Mouse (Mus musculus): ENCODE data around the gene Nat8f1. TPM values are rescaled to one million over a fixed set of nuclear protein-coding genes. Genes with fewer than 3 reads are reported as not detected.
"Not testable (repeated sequence)": the region's sequence is repeated elsewhere in the genome, so short reads cannot be mapped to it uniquely, and the experiment has no call there.

Gene Nat8f1
- polyA plus RNA-seq, 1 experiment from 2014 or later: 14.0 TPM

DNA sequence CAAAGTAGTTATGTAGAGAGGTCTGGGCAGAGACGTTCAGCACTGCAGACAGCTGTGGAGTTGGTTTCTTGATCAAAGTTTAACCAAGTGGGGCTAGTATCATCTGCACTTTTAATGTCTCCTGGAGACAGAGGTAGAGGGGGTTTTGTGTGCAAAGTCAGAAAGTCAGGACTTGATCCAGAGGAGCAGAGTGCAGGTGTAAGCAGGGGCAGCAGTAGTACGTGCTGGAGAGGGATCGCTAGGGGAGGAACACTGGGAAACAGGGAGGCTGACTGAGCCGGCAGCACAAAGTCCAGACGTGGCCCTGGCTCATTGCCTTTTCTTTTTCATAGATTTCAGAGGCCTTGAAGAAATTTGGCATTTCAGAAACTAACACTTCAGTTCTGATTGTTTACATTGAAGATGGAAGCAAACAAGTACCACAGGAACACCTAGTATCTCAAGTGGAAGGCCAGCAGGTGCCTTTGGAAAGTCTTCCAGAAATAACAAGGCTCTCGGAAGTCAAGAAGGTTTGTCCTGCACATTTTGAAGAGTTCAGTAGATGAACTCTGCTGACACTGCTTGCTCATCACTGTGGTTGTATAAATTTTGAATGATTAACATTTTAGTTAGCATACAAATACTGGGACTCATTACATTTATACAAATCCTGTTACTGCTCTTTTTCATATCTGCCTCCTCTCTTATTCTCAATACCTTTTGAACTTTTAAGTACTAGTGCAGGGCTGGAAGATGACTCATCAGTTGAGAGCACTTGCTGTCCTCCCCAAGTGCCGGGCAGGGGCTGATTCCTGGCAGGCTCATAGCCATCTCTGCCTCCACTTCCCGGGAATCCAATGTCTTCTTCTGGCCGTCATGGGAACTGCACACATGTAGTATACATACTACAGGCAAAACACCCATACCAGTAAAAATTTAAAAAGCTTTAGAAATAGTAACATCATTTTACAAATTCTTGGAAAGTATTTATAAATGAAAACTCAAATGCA lies 12.3 kb upstream of the Nat8f1 start:
- no peaks in the 10 kb centered on the region for H3K27me3 ChIP-seq
- no peak for ATAC-seq

GRCm38 (mm10) chr6:85926709-85927108 lies 11.2 kb upstream of the Nat8f1 start:
- Histone ChIP-seq H3K36me3 (peaks cover 87% of the 10 kb centered on the region), H3K9ac (replicated peaks) (no peak overlapping the region), H3K27ac (no peak overlapping the region), H3K27me3 (no peaks in the 10 kb centered on the region), H3K4me2 (replicated peaks) (no peak overlapping the region), H3K9me3 (no peaks in the 10 kb centered on the region), H3K4me3 (replicated peaks) (no peak overlapping the region), H3K4me1 (replicated peaks) (no peaks in the 10 kb centered on the region)
- WGBS: 93% methylated on average over 1 of the region's 1 CpGs
- ATAC-seq: no peak

More for the DNA sequence above, 12.3 kb upstream of the Nat8f1 start:
- no peaks in the 10 kb centered on the region for H3K4me1 ChIP-seq (replicated peaks)
- WGBS: 93% methylated on average over 9 of the region's 9 CpGs
- H3K9ac ChIP-seq (replicated peaks): no peak overlapping the region
- H3K27ac ChIP-seq: no peak overlapping the region
- H3K4me3 ChIP-seq (replicated peaks): no peak overlapping the region
- peaks cover 78% of the 10 kb centered on the region for H3K36me3 ChIP-seq
- H3K4me2 ChIP-seq (replicated peaks): no peak overlapping the region
- no peaks in the 10 kb centered on the region for H3K9me3 ChIP-seq

DNA sequence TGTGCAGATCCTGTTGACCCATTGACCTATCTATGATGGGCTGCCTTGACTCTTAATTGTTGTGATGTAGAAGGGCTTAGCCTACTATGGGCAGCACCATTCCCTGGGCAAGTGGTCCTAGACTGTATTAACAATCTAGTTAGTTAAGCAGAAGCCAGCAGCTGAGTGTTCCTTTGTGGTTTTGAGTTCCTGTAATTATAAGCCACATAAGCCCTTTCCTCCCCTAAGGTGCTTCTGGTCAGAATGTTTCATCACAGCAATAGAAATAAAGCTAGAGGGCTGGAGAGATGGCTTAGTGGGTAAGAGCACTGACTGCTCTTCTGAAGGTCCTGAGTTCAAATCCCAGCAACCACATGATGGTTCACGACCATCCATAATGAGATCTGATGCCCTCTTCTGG lies 8.2 kb upstream of the Nat8f1 start:
- H3K4me1 ChIP-seq (replicated peaks): no peaks in the 10 kb centered on the region
- 97% methylated on average over 1 of the region's 1 CpGs for WGBS

GRCm38 (mm10) chr6:85919401-85919800 lies 3.9 kb upstream of the Nat8f1 start:
- 98% methylated on average over 4 of the region's 4 CpGs for WGBS
- Histone ChIP-seq H3K27ac (no peak overlapping the region), H3K36me3 (peaks cover 26% of the 10 kb centered on the region), H3K4me2 (replicated peaks) (no peak overlapping the region), H3K9me3 (no peaks in the 10 kb centered on the region), H3K4me3 (replicated peaks) (no peak overlapping the region), H3K27me3 (no peaks in the 10 kb centered on the region), H3K9ac (replicated peaks) (no peak overlapping the region), H3K4me1 (replicated peaks) (peaks cover 13% of the 10 kb centered on the region)
- ATAC-seq: no peak

More for the DNA sequence above, 8.2 kb upstream of the Nat8f1 start:
- no peak for ATAC-seq
- Histone ChIP-seq H3K4me2 (replicated peaks) (no peak overlapping the region), H3K27me3 (no peaks in the 10 kb centered on the region), H3K27ac (no peak overlapping the region), H3K9ac (replicated peaks) (no peak overlapping the region), H3K9me3 (no peaks in the 10 kb centered on the region), H3K4me3 (replicated peaks) (no peak overlapping the region), H3K36me3 (peaks cover 65% of the 10 kb centered on the region)

DNA sequence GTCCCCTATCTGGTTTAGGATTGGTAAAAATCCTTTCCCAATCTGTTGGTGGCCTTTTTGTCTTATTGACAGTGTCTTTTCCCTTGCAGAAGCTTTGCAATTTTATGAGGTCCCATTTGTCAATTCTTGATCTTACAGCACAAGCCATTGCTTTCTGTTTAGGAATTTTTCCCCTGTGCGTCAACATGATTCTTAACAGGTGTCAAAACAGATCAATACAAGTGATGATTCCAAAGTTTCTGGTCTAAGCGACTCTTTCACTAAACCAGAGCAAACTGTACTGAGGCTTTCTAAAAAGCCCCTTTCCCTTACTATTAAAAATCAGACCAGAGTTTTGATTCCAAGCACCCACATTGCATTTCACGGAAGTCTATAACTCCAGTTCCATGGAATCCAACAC lies 2.9 kb upstream of the Nat8f1 start:
- ATAC-seq; H3K9ac ChIP-seq (replicated peaks); H3K27me3 ChIP-seq; H3K4me2 ChIP-seq (replicated peaks); H3K27ac ChIP-seq; H3K4me3 ChIP-seq (replicated peaks); H3K9me3 ChIP-seq: not testable (repeated sequence)
- 96% methylated on average over 3 of the region's 3 CpGs for WGBS
- H3K36me3 ChIP-seq: peaks cover 19% of the 10 kb centered on the region
- H3K4me1 ChIP-seq (replicated peaks): peaks cover 17% of the 10 kb centered on the region

DNA sequence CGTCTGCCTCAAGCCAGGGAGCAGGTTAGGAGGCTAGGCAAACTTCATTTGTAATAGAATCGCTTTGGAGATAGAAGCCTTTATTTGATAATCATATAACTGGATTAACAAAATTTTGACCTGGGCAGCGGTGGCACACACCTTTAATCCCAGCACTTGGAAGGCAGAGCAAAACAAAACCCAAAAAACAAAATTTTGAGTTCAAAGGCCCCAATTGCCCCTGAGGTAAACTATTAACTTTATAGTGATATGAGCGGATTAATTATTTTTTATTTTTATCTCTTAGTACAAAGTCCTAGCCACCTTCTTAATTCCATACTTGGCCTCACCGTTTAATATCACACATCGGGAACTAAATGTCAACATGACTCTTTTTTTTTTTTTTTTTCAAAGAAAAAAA lies 1.1 kb upstream of the Nat8f1 start:
- Histone ChIP-seq H3K36me3 (peaks cover 3% of the 10 kb centered on the region; the same call in 1 of the 2 replicates), H3K27me3 (no peaks in the 10 kb centered on the region), H3K4me3 (replicated peaks) (peak overlapping the region; percentile 54), H3K27ac (peak overlapping the region; percentile 85), H3K9me3 (no peaks in the 10 kb centered on the region), H3K4me1 (replicated peaks) (peaks cover 17% of the 10 kb centered on the region), H3K4me2 (replicated peaks) (peak overlapping the region; percentile 86), H3K9ac (replicated peaks) (peak overlapping the region; percentile 69)
- no peak for ATAC-seq
- WGBS: 82% methylated on average over 6 of the region's 6 CpGs

GRCm38 (mm10) chr6:85915141-85915538 lies 347 bp downstream of the Nat8f1 start:
- Histone ChIP-seq H3K27ac (peak overlapping the region; percentile 85), H3K9me3 (no peaks in the 10 kb centered on the region), H3K4me1 (replicated peaks) (peaks cover 17% of the 10 kb centered on the region), H3K27me3 (no peaks in the 10 kb centered on the region), H3K36me3 (no peaks in the 10 kb centered on the region), H3K4me2 (replicated peaks) (peak overlapping the region; percentile 86), H3K9ac (replicated peaks) (peak overlapping the region; percentile 69), H3K4me3 (replicated peaks) (peak overlapping the region; percentile 54)
- 3% methylated on average over 11 of the region's 11 CpGs for WGBS
- ATAC-seq: no peak

GRCm38 (mm10) chr6:85911587-85911986 lies 3.9 kb downstream of the Nat8f1 start, which contains the start of gene Tprkb:
Tprkb (plus strand) TSS chr6:85911865.
- Histone ChIP-seq H3K4me1 (replicated peaks) (peaks cover 16% of the 10 kb centered on the region), H3K4me2 (replicated peaks) (no peak within 1 kb of the TSS), H3K27me3 (no peaks in the 10 kb centered on the region), H3K36me3 (no peaks in the 10 kb centered on the region), H3K27ac (no peak within 1 kb of the TSS), H3K4me3 (replicated peaks) (no peak within 1 kb of the TSS), H3K9me3 (no peaks in the 10 kb centered on the region), H3K9ac (replicated peaks) (no peak within 1 kb of the TSS)
- WGBS: 86% methylated on average over 3 of the region's 3 CpGs
- ATAC-seq: no peak

DNA sequence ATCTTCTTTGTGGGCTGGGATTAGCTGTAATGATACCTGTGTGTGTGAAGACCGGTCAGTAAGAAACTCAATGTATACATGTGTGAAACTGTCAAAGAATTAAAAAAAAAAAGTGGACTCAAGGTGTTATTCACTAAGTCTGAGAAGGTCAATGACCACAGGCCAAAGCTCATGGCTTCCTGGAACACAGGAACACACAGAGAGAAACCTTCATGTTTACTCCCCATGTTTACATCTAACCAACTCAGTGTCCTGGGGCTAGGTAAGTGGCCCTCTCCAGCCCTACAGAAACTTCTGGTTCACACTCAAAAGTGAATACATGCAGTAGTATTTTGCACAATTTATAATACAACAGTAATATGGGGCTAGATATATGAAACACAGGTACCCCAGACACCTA lies 5.8 kb downstream of the Nat8f1 start:
- Histone ChIP-seq H3K36me3 (no peaks in the 10 kb centered on the region), H3K4me1 (replicated peaks) (peaks cover 7% of the 10 kb centered on the region), H3K9ac (replicated peaks) (no peak overlapping the region), H3K27me3 (no peaks in the 10 kb centered on the region), H3K4me3 (replicated peaks) (no peak overlapping the region), H3K9me3 (no peaks in the 10 kb centered on the region), H3K27ac (no peak overlapping the region), H3K4me2 (replicated peaks) (no peak overlapping the region)
- ATAC-seq: no peak
- 87% methylated on average over 1 of the region's 1 CpGs for WGBS

DNA sequence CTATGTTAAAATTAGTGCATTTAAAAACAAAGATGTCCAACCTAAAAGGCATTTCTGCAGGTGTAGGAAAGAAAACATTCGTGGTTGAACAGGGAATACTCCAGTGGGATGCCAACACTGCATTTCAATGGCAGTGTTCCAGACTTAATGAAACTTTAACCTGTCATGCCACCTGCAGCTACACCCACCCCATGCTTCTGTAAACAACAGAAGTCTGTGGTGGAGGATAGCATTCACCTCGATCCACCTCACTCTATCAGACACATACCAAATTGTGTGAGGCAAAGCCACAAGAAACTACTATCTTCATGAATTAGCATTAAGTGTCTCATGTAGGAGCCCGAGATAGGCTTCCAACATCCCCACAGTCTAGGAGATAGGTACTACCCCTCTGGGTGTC lies 7.1 kb downstream of the Nat8f1 start:
- H3K27me3 ChIP-seq: no peaks in the 10 kb centered on the region
- ATAC-seq: no peak
- WGBS: 82% methylated on average over 3 of the region's 3 CpGs

GRCm38 (mm10) chr6:85906911-85907351 lies 8.6 kb downstream of the Nat8f1 start:
- H3K4me3 ChIP-seq (replicated peaks); H3K27ac ChIP-seq; ATAC-seq; H3K27me3 ChIP-seq; H3K9me3 ChIP-seq; H3K36me3 ChIP-seq; H3K4me2 ChIP-seq (replicated peaks); H3K9ac ChIP-seq (replicated peaks); H3K4me1 ChIP-seq (replicated peaks): not testable (repeated sequence)
- WGBS: 57% methylated on average over 2 of the region's 2 CpGs

More for the DNA sequence above, 7.1 kb downstream of the Nat8f1 start:
- Histone ChIP-seq H3K36me3 (no peaks in the 10 kb centered on the region), H3K4me1 (replicated peaks) (0 out of 2 replicates have a peak, but pooled peaks cover 2% of the 10 kb centered on the region), H3K27ac (no peak overlapping the region), H3K4me2 (replicated peaks) (no peak overlapping the region), H3K4me3 (replicated peaks) (no peak overlapping the region), H3K9me3 (no peaks in the 10 kb centered on the region), H3K9ac (replicated peaks) (no peak overlapping the region)

DNA sequence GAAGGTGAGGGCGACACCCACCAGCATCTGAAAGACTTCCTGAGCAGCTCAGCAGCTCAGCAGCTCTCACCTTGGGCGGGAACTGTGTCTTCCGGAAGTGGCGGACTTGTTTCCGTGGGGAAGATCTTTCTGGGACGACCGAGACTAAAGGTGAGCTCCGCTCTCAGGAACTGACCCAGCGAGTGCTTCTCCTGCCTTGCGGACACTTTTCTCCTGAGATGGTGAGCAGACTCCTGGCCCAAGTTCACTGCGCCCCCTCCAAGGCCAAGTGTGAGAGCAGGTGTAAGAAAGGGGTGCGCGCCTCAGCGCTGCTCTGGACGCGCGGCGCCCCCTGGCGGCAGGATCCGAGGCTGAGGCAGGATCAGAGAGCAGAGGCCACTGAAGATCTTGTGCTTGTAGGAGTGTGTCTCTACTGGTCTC lies 10.8 kb downstream of the Nat8f1 start, which contains the start of gene Nat8f4:
Gene Nat8f4 (minus strand): TSS at position 243 of the 420 bp plus-strand sequence.
- H3K4me1 ChIP-seq (replicated peaks); H3K36me3 ChIP-seq; H3K27ac ChIP-seq; H3K9me3 ChIP-seq; H3K27me3 ChIP-seq: not testable (repeated sequence)
- WGBS: 15% methylated on average over 20 of the region's 20 CpGs
- H3K4me2 ChIP-seq (replicated peaks): peak within 1 kb of the TSS; percentile 46
- peak; percentile 87 for ATAC-seq
- H3K4me3 ChIP-seq (replicated peaks): peak within 1 kb of the TSS; percentile 31
- H3K9ac ChIP-seq (replicated peaks): 0 out of 2 replicates have a peak within 1 kb of the TSS, but pooled peaks have one; percentile 7
